Mouse (Mus musculus) C2C12 (cell line): Measurements from ENCODE around the gene Gab1. TPM values are rescaled to one million over a fixed set of nuclear protein-coding genes. Genes with fewer than 3 reads are reported as not detected.

Source experiments
- H3K27me3 ChIP-seq: one replicate; pipeline ENCODE4 v1.6.1; 2011; ENCODE audit not compliant: control insufficient read depth, insufficient read depth, insufficient read length
- H3K36me3 ChIP-seq: one replicate; pipeline ENCODE4 v1.6.1; 2011; ENCODE audit not compliant: control insufficient read depth, insufficient read depth
- H3K4me3 ChIP-seq: one replicate; pipeline ENCODE4 v1.5.1; 2011; ENCODE audit warnings: mild to moderate bottlenecking, control low read depth; ENCODE audit not compliant: poor library complexity, insufficient read depth, severe bottlenecking
- H3K79me2 ChIP-seq: one replicate; pipeline ENCODE4 v1.6.1; 2011; ENCODE audit not compliant: control insufficient read depth, insufficient read depth
- H3K79me3 ChIP-seq: one replicate; pipeline ENCODE4 v1.6.1; 2011; ENCODE audit warnings: low read depth, control low read depth
- H3ac ChIP-seq: one replicate; pipeline ENCODE3; 2011; ENCODE audit warnings: low read depth; ENCODE audit not compliant: control insufficient read depth, insufficient read length
- CEBPB ChIP-seq: IDR thresholded peaks from one replicate; pipeline ENCODE4 v1.6.1; 2011; ENCODE audit warnings: low read depth, mild to moderate bottlenecking, control low read depth, moderate library complexity
- CTCF ChIP-seq: IDR thresholded peaks from one replicate; pipeline ENCODE4 v1.5.1; 2011; ENCODE audit not compliant: control insufficient read depth, insufficient read depth, insufficient read length
- FOSL1 ChIP-seq: IDR thresholded peaks from one replicate; pipeline ENCODE4 v1.8.0; 2011; ENCODE audit warnings: mild to moderate bottlenecking, low read length; ENCODE audit not compliant: poor library complexity, insufficient read depth, severe bottlenecking
- MAX ChIP-seq: IDR thresholded peaks from one replicate; pipeline ENCODE4 v1.6.1; 2011; ENCODE audit warnings: mild to moderate bottlenecking, control low read depth
- MYOD1 ChIP-seq: IDR thresholded peaks from one replicate; pipeline ENCODE4 v1.6.1; 2011; ENCODE audit warnings: low read depth; ENCODE audit not compliant: control insufficient read depth, insufficient read length
- MYOG ChIP-seq: IDR thresholded peaks from one replicate; pipeline ENCODE4 v1.6.1; 2011; ENCODE audit not compliant: control insufficient read depth, insufficient read length; ENCODE audit errors: extremely low read depth
- USF1 ChIP-seq: IDR thresholded peaks from one replicate; pipeline ENCODE4 v1.6.1; 2011; ENCODE audit warnings: low read depth, mild to moderate bottlenecking, control low read depth, moderate library complexity
- polyA plus RNA-seq: library from polyadenylated mRNA; unstranded; fragments of >200 nt; fragmentation: generic; extraction: Trizol; gene quantifications from one replicate; pipeline ENCODE4 v1.2.1, GENCODE M21; 2012; ENCODE audit warnings: missing spikeins

Gab1 gene
- polyA plus RNA-seq, 1 experiment, result 2.0 TPM

- TF ChIP-seq MAX (no peak), CTCF (no peak)
- H3K36me3 ChIP-seq, result no peaks in the 10 kb centered on the region
- no peak overlapping the region for H3ac ChIP-seq
These were observed 99.0 kb downstream of the Gab1 start for GRCm38 (mm10) chr8:80781338-80781737.

GRCm38 (mm10) chr8:80780271-80780670 lies 100.0 kb downstream of the Gab1 start:
- no peak overlapping the region for H3ac ChIP-seq
- H3K79me2 ChIP-seq, result no peaks in the 10 kb centered on the region
- H3K4me3 ChIP-seq, result no peak overlapping the region
- H3K36me3 ChIP-seq, result no peaks in the 10 kb centered on the region
- H3K27me3 ChIP-seq, result no peaks in the 10 kb centered on the region
- no peaks in the 10 kb centered on the region for H3K79me3 ChIP-seq
- TF ChIP-seq MYOG (no peak), FOSL1 (no peak), MAX (no peak), USF1 (no peak), CTCF (no peak), CEBPB (no peak), MYOD1 (no peak)

More at GRCm38 (mm10) chr8:80781338-80781737, 99.0 kb downstream of the Gab1 start:
- no peaks in the 10 kb centered on the region for H3K27me3 ChIP-seq
- no peak overlapping the region for H3K4me3 ChIP-seq
- no peaks in the 10 kb centered on the region for H3K79me2 ChIP-seq
- no peaks in the 10 kb centered on the region for H3K79me3 ChIP-seq

GRCm38 (mm10) chr8:80776436-80776835 lies 103.9 kb downstream of the Gab1 start:
- no peak overlapping the region for H3K4me3 ChIP-seq
- H3K36me3 ChIP-seq, result no peaks in the 10 kb centered on the region
- no peaks in the 10 kb centered on the region for H3K27me3 ChIP-seq
- H3K79me2 ChIP-seq, result no peaks in the 10 kb centered on the region
- no peaks in the 10 kb centered on the region for H3K79me3 ChIP-seq
- TF ChIP-seq FOSL1, result no peak
- TF ChIP-seq USF1, result no peak
- TF ChIP-seq CTCF, result no peak
- TF ChIP-seq MAX, result no peak
- TF ChIP-seq CEBPB, result no peak
- TF ChIP-seq MYOD1, result no peak
- TF ChIP-seq MYOG, result no peak
- no peak overlapping the region for H3ac ChIP-seq

GRCm38 (mm10) chr8:80772732-80773460 lies 107.4 kb downstream of the Gab1 start:
- no peaks in the 10 kb centered on the region for H3K36me3 ChIP-seq
- H3K27me3 ChIP-seq, result no peaks in the 10 kb centered on the region
- H3K79me2 ChIP-seq, result no peaks in the 10 kb centered on the region
- no peak for TF ChIP-seq MYOG
- no peak for TF ChIP-seq MYOD1
- no peak for TF ChIP-seq MAX
- TF ChIP-seq CTCF, result no peak
- no peak overlapping the region for H3K4me3 ChIP-seq
- no peak overlapping the region for H3ac ChIP-seq
- H3K79me3 ChIP-seq, result no peaks in the 10 kb centered on the region

GRCm38 (mm10) chr8:80768451-80768850 lies 111.9 kb downstream of the Gab1 start:
- Histone ChIP-seq H3K4me3 (no peak overlapping the region), H3K79me2 (no peaks in the 10 kb centered on the region), H3K36me3 (no peaks in the 10 kb centered on the region), H3K79me3 (no peaks in the 10 kb centered on the region), H3ac (no peak overlapping the region), H3K27me3 (no peaks in the 10 kb centered on the region)
- no peak for TF ChIP-seq USF1
- no peak for TF ChIP-seq CTCF
- no peak for TF ChIP-seq CEBPB
- TF ChIP-seq FOSL1, result no peak
- no peak for TF ChIP-seq MAX
- TF ChIP-seq MYOG, result no peak
- no peak for TF ChIP-seq MYOD1

GRCm38 (mm10) chr8:80753017-80753715 lies 127.2 kb downstream of the Gab1 start:
- Histone ChIP-seq H3K79me2 (no peaks in the 10 kb centered on the region), H3ac (no peak overlapping the region), H3K36me3 (no peaks in the 10 kb centered on the region), H3K4me3 (no peak overlapping the region), H3K27me3 (no peaks in the 10 kb centered on the region), H3K79me3 (no peaks in the 10 kb centered on the region)
- no peak for TF ChIP-seq MYOG
- no peak for TF ChIP-seq FOSL1
- TF ChIP-seq CTCF, result peak; percentile 46
